Mouse (Mus musculus) hindlimb bud, embryonic 11.5 days (tissue): ENCODE results near the gene Eno4.
"Not testable (repeated sequence)": the region's sequence is repeated elsewhere in the genome, so short reads cannot be mapped to it uniquely, and the experiment has no call there.

Experiments
- DNase-seq: peaks from one replicate; pipeline ENCODE4 v3.0.0-alpha.2; 2012; ENCODE audit warnings: low read depth, low spot score; ENCODE audit errors: extremely low spot score

Eno4 gene

DNA sequence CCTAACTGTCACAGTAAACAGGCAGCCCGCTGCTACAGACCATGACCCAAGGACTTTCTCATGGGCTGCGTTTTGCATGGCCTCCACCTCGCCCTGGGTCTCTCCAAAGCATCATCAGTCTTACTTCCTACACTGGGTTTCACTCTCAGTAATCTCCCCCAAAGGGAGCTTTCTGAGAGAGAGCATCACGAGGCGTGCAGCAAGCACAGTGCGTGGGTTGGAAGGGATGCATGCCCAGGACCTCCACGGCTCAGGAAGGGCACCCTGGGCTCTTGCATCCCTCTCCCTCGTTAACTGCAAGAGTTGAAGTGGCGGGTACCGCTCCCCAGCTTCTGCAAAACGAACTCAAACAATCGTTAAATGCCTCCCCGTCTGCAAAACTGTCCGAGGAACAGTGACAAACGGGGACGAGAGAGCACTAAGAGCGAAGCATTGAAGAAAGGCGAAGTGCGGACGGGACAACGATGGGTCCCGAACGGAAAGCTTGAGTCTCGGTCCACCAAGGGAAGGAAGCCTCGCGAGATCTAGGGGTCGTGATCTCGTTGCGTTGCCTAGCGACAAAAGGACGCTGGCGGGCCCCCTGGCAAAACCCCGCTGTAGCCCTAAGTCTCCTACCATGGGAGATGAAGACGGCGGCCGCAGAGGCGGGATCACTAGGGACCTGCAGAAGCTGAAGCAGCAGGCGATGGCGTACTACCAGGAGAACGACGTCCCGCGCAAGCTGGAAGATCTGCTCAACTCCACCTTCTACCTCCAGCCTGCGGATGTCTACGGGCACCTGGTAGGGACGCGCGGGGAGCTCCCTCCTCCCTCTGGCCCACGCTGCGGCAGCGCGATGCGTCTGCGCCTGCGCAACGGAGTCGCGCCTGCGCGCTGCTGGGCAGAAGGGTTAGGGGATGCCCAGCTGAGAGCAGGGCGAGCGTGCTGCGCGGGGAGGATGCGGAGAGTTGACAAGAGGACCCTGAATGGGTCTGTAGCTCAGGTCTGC lies at the start of gene Eno4, which contains the start of gene Hspa12a:
Gene Eno4 (plus strand): TSS at position 585 of the 988 bp plus-strand sequence.
Gene Hspa12a (minus strand): TSS at position 814 of the 988 bp plus-strand sequence.
- peak; percentile 94 for DNase-seq

DNA sequence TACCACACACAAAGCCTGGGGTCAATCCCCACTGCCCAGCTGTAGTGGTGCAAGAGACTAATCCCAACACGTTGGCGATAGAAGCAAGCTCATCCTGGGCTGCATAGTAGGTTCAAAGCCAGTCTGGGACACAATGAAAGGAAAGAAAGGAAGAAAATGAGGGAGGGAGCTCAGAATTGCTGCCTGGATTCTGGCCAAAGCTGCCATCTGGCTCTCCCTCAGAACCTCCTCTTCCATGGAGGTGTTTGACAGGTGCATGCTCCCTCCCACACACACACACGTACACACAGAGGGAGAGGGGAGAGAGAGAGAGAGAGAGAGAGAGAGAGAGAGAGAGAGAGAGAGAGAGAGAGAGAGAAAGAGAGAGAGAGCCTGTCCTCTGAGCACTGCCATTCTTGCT lies 47.0 kb upstream of the Eno4 start:
- DNase-seq, result no peak

DNA sequence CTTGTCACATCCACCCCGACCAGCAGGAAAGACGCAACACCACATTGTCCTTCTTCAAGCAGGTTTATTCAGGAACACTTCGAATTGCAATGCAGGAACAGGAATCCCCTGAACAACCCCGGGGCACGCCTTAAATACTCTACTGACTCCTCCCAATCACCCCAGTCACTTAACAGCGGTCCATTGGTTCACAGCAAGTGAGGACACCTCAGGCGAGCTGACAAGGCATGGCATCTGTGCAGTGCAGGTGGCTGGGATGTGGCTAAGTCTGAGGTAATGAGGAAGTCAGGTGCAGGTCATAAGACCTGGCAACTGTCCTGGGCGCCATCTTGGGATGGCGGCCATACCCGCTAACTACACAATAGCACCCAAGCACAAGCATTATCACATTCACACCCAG lies 42.8 kb upstream of the Eno4 start:
- not testable (repeated sequence) for DNase-seq

DNA sequence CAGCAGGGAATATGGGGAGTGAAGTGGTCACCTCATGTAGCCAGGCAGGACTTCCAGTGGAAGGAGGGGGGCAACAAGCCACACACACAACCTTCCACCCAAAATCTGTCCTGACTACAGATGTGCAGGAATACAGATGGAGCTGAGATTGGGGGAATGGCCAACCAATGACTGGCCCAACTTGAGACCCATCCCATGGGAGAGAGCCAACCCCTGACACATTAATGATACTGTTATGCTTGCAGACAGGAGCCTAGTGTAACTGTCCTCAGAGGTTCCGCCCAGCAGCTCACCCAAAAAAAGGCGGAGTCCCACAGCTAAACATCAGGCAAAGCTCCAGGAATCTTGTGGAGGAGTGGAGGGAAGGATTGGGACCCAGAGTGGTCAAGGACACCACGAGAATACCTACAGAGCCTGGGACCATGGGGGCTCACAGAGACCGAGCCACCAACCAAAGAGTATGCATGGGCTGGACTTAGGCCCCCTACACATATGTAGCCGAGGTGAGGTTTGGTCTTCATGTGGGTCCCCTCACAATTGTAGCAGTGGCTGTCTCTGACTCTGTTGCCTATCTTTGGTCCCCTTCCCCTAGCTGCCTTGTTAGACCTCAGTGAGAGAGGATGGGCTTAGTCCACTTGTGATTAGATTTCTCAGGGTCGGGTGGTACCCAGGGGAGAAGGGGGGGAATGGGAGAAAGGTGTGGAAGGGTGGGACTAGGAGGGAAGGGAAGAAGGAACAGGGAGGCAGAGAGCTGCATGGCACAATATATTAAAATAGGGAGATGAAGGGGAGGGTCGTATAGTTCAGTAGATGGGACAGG lies 39.9 kb upstream of the Eno4 start:
- DNase-seq, result no peak

DNA sequence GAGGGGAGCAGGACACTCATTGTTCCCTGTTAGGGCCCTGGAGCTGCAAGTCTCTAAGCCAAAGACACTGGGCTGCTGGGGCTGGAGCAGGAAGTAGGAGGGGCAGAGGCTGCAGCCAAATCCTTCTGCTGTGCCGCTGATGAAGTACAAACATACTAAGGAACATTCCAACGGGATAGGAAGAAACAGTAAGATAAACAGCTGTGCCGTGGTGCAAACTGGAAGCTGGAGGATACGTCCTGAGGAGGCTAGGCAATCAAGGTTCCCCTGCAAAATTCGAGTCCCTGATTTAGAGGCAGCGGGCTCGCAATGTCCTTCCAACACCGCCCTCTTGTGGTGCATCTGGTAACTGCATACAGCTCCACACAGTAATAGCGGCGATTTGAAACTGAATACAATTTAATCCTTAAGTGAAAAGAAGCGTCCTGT lies 39.3 kb upstream of the Eno4 start:
- peak; percentile 77 for DNase-seq

DNA sequence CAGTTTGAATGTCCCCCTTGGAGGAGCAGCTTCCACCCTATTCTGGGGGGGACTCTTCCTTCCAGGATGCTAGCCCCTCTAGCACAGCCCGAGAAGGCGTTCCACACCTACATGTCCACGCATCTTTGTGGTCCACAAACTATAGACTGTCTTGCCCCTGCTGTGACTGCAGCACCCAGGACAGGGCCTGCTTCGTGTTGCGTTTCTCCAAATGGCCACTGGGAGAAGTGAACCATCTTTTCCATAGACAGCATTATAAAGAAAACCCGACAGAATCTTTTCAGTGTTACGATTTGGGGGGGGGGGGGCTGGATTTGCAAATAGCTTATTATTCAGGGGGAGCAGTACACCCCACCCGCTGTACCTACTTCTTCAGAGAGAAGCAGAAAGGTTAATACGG lies 36.5 kb upstream of the Eno4 start:
- DNase-seq, result no peak

DNA sequence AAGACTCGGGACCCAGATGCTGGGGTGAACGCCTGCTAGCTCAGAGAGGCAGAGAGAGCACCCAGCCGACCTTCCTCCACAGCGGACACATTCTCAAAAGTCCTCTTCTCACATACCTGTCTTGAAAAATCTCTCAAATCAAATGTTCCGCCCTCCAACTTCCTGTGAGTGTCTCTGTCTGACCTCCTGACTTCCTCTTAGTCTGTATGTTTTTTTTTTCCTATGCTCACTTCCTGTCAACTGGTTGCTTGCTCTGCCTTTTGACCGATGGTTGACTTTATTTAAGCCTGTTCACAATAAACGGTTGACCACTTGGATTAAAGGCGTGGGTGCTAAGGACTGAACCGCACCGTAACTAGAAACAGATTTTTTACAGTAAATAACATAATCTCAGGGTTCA lies 35.2 kb upstream of the Eno4 start:
- DNase-seq, result no peak

DNA sequence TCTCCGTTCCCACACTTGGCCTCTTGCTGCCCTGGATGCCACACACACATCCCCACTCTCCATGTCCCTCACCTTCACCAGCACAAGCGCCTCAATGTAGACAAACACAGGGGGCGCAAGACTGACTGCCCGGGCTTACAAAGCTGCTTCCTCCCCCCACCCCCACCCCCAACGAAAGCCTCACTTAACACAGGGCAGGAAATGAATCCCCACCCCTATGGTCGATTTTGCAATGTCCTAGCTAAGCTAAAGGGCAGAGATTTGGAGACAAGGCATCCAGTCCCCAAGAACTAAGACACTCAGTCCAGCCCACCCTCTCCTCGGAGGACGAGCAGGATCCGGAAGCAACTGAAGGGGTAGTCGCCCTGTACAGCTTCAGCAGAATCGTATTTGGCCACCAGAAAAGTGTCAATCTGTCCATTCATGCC lies 32.3 kb upstream of the Eno4 start:
- DNase-seq, result no peak

DNA sequence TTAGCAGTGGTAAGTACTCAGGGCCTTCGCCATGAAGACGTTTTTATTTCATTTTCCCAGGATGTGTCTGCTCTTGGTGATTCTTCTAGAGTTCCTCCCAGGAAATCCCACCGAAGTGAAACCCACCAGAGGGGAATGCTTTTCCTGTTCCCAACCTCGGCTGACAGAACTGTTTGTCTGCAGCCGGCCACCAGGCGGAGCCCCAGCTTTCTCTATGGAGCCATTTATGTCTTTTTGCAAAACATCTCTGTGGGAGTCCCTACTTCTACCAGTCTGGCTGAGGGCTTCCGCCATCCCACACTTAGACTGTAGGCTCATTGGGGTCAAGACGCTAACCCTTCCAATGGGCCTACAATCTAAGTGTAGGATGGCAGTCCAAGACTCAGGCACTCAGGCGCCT lies 31.8 kb upstream of the Eno4 start:
- peak; percentile 57 for DNase-seq

DNA sequence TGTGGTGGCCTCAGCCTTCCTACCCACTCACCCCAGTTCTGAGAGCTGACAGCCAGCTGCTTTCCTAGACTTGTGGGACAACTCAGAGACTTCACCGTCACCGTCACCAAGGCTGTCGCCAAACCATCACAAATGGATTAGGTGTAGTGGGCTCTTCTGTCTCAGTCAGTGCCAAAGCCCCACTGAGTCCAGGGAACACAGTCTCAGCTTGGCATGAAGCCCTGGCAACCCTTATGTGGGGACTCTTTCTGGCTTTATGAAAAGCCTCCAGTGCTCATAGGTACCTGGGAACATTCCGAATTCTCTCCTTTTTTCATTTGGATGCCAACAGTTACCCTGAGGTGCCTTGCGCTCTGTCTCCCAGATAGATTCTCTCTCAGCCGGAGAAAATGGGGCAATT lies 29.9 kb upstream of the Eno4 start:
- DNase-seq, result no peak

DNA sequence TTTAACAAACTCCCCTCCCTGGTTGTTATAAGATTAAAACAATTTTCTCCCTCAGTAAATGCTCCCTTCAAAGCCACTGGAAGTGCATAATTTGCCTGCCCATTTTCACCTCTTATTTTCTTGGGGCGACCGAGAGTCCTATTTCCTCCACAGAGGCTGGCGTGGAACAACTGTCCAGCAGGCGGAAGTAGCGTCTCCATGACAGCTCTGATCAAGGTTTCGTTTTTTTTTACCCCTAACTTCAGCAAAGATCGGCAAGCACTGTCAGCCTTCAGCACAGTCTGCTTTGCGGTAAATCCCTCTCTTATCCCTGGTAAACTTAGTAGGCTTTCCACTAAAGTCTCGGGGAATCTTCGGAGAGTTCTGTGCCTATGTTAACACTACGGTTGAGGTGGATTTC lies 24.6 kb upstream of the Eno4 start:
- no peak for DNase-seq

DNA sequence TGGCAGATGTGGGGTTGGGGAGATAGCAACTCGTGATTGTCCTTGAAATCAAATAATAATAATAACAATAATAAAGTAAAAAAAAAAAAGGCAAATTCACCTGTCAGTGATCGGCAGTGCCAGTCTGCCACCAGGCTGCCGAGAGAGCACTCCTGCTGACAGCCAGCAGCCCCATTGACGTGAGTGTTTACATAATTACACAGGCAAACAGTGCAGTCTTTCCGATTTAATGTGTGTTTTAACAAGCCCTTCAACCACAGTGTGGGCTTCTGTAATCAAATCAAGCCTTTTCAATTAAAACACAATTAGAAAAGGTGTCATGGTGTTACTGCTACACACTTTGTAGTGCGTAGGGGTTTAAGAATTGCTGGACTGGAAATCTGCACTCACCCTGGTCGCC lies 24.1 kb upstream of the Eno4 start:
- DNase-seq, result no peak

DNA sequence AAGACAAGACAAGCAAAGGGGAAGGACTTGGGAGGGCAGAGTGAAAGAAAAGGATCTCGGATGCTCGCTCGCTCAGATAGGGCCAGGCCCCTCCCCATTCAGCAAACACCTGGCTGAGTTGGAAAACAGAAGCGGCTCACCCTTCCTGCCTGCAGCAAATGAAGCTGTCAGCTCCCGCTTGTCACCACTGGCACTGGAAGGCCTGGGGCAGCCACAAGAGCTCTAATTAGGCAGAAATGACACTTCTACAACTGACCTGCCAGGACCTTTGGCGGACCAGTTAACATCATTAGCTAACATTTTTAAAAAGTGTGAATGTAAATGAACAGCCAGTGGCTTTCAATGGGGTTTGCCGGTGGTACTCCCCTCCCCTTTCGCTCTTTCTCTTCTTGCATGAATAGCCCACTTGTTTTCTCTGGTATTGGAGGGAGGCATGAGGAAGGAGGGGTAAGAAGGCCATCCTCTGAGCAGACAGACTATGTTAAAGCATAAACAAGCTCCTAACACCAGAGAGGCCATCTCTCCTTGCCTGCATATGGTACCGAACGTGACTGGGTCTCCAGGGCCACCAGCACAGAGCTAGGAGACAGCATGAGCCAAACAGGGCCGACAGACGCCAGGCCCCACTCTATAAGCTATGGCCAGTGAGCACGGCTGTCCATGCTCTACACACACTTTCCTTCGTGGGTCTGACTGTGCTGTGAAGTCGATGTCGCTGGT lies 12.0 kb upstream of the Eno4 start:
- DNase-seq, result no peak

DNA sequence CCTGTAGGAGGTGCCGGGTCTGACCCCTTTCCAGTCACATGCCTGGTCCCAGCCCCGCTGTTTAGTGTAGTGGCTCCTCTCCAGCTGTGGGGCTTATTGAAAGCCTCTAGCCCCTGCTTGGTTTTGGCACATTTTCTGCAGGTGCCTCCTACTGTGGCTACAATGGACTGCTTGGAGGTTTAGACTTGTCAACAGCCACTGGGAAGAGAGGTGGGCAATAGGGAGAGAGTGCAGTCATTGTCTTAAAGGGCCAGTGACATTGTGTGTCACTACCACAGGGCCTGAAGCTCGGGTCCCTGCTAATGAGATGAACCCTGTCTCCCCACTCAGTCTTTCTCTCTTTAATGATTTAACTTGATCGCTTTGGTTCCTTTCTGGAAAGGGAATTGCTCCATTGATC lies 10.2 kb upstream of the Eno4 start:
- no peak for DNase-seq

DNA sequence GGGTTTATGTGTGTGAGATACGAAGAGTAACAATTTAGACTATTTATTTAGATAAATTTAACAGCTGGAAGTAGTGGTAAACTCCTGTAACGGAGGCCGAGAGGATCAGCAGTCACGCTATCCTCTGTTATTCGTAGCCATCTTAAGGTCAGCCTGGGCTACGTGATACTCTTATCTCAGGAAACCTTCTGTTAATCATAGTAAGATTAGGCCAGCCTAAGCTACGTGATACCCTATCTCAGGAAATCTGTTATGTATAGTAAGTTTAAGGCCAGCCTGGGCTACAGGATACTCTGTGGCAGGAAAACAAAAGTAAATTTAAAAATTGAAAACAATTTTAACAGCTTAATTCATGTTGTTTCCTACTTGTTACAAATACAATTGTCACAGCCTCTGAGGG lies 2.7 kb downstream of the Eno4 start:
- DNase-seq, result no peak

DNA sequence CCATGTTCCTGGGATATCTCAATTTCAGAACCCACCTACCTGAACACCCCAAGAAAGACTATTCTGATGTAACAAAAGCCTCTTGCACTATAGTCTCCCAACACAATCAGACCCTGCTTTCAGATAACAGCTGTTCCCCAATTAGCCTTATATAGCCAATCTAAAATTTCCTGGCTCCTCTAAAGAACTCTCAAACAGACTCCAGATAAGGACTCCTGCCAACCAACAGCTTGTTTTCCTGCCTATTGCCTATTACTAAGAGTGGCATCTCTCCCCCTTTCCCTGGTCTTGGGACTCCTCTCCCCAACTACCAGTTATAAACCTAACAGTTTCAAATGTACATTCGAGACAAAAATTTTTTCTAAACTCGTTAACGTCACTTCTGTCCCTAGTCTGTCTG lies 8.3 kb downstream of the Eno4 start:
- DNase-seq, result no peak

DNA sequence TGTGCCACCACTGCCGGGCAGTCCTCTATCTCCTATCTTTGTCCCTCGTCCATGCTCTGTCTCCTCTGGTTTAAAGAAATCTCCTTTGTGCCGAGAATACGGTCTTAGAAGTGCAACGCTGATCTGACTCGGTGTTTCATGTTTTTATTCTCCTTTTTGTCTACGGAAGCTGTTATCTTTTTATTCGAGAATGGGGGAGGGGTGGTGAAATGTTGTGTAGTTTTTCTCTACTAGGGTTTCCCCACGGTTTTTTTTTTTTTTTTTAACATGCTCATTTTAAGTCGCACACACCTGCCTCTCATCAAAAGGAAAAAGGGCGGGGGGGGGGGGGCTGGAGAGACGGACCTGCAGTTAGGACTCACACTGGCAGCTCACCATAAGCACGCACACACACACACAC lies 9.0 kb downstream of the Eno4 start:
- DNase-seq, result no peak

DNA sequence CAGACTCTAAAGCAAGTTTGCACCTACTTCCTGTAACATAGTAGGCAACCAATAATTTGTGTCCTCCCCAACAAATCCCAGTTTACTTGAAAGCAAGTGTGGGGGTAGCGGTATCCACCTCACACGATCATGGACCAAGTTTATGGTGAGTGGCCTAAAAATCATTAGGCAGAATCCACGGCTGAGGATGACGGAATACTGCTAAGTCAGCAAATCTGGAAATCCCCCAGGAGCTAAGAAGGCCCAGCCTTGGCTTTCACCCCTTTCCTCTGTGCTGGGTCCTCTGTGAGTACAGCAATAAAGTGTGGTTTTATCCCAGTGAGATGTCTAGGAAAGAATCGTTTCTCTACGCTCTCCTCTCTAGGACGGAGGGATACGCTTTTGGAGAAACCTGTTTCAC lies 11.6 kb downstream of the Eno4 start:
- DNase-seq, result no peak

DNA sequence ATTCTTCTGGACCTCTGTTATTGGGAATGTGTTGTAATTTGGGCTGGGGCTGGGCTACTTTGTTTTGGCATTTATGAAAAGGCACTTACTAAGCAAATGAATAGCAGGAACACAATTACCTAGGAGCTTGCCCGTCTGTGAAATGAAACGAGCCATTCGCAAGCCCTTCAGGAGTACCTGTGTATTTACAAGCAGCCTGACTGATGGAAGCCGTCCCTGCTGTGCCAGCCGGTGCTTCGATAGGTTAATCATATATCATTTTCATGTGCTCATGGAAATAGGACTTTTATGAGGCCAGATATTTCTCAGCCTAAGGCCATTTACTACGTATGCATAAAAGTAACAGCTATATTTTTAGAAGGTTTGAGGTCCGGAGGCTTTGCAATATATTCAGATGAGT lies 19.8 kb downstream of the Eno4 start:
- DNase-seq, result no peak

DNA sequence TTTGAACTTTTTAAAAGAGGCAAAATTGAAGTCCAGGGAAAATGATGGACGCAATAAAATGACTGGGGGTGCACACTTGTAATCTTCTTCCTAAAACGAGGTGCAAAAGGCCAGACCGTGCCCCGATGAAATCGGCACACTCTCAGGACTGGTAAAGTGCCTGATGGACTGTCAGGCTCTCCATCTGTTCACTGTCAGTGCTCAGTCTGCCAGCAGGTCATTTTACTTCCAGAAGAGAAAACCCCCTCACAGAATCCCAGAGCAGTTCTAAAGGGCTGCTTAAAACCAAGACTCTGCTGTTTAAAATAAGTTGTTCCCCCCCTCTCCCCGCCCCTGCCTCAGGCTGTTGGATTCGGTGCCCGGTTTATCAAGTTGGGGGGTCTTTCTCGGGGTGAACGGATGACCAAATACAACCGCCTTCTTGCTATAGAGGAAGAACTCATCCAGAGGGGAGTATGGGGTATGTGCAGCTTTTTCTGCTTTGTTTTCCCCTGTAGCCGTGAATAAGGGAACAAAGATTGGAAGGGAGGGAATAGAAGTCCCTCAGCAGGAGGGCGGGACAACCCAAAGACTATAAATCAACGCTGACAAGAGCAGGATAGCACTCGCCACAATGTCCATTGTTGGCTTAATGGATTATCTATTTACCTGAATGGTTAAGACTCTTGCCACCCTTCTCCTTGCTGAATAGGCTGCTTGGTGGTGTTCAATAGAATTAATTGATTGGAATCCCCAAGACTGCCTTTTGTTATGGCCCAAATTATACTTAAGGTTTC lies 25.7 kb downstream of the Eno4 start:
- DNase-seq, result no peak
